Mouse (Mus musculus) liver, embryonic 14.5 days (tissue): ENCODE results near the gene Nprl3. TPM values are rescaled to one million over a fixed set of nuclear protein-coding genes. Genes with fewer than 3 reads are reported as not detected.
A peak's percentile ranks its signal among the peaks of the same experiment; 100 is the strongest.
"Not testable (repeated sequence)": the region's sequence is repeated elsewhere in the genome, so short reads cannot be mapped to it uniquely, and the experiment has no call there.

Experiments used
- ATAC-seq: fragments of 200-750 bp; cut with Nextera tagmentation; 2 replicates; pipeline ENCODE4 v1.8.0; 2017; ENCODE audit warnings: moderate number of reproducible peaks, mild to moderate bottlenecking, moderate library complexity; ENCODE audit not compliant: insufficient read depth
- DNase-seq, 3 experiments: peaks; one replicate each; pipeline ENCODE4 v3.0.0-alpha.2; 2012 to 2013; ENCODE audit warnings: low read depth in 3 of 3, low spot score in 3 of 3
- H3K27ac ChIP-seq: fragments of 300-500 bp; sonication (generic); 2 replicates; pipeline ENCODE4 v1.5.1; 2014; ENCODE audit warnings: moderate library complexity, mild to moderate bottlenecking, control low read depth, inconsistent platforms
- H3K27me3 ChIP-seq: fragments of 300-500 bp; sonication (generic); 2 replicates; pipeline ENCODE4 v1.6.1; 2014; ENCODE audit warnings: mild to moderate bottlenecking, low read length, moderate library complexity; ENCODE audit not compliant: control insufficient read depth, insufficient read depth
- H3K36me3 ChIP-seq: fragments of 300-500 bp; sonication (generic); replicated peaks from 2 replicates; pipeline ENCODE4 v1.6.1; 2014; ENCODE audit warnings: low read depth; ENCODE audit not compliant: control insufficient read depth, insufficient read depth
- H3K4me1 ChIP-seq, 2 experiments: fragments of 200-500 bp in 1 of 2; fragments of 300-500 bp in 1 of 2; sonication (generic) in 1 of 2; replicated peaks; 2 replicates each; pipeline ENCODE4 v1.6.1; 2012 to 2014; ENCODE audit warnings: antibody characterized with exemption in 1 of 2, inconsistent platforms in 1 of 2, low read length in 1 of 2; ENCODE audit not compliant: control insufficient read depth in 2 of 2, insufficient read depth in 2 of 2
- H3K4me2 ChIP-seq: fragments of 300-500 bp; sonication (generic); 2 replicates; pipeline ENCODE4 v1.6.1; 2014; ENCODE audit warnings: low read depth, mild to moderate bottlenecking, control low read depth, moderate library complexity
- H3K4me3 ChIP-seq, 2 experiments: fragments of 200-500 bp in 1 of 2; fragments of 300-500 bp in 1 of 2; sonication (generic) in 1 of 2; 2 replicates each; pipeline ENCODE4 v1.5.1; 2012 to 2014; ENCODE audit warnings: low read depth in 2 of 2, low read length in 2 of 2, mild to moderate bottlenecking in 2 of 2, control low read depth in 1 of 2, inconsistent platforms in 1 of 2, moderate library complexity in 1 of 2; ENCODE audit not compliant: insufficient read depth in 1 of 2
- H3K9ac ChIP-seq: fragments of 300-500 bp; sonication (generic); replicated peaks from 2 replicates; pipeline ENCODE4 v1.6.1; 2014; ENCODE audit warnings: mild to moderate bottlenecking, control low read depth, moderate library complexity
- H3K9me3 ChIP-seq: fragments of 300-500 bp; sonication (generic); 2 replicates; pipeline ENCODE4 v1.6.1; 2016; ENCODE audit warnings: low read length, mixed read lengths; ENCODE audit not compliant: control insufficient read depth
- CTCF ChIP-seq: IDR thresholded peaks from 2 replicates; pipeline ENCODE4 v1.5.1; 2016; ENCODE audit warnings: antibody characterized with exemption, low read depth, control low read depth
- EP300 ChIP-seq: IDR thresholded peaks from 2 replicates; pipeline ENCODE4 v1.6.1; 2016; ENCODE audit warnings: antibody characterized with exemption, low read depth
- WGBS: fragments of 180-500 bp; shearing (Covaris S2); extraction: QIAGEN DNeasy Blood & Tissue Kit; methylation state at CpG from one replicate; pipeline ENCODE4 v1.1.7; 2014; ENCODE audit not compliant: insufficient replicate concordance; 5-methylcytosine and 5-hydroxymethylcytosine counted together
- polyA plus RNA-seq, 2 experiments: library from polyadenylated mRNA; depleted of rRNA in 1 of 2; stranded (reverse) in 1 of 2; unstranded in 1 of 2; fragments of >200 nt; fragmentation: Nextera tagmentation in 1 of 2; extraction: Ambion mirVana in 1 of 2; gene quantifications; 2 replicates each; pipeline versions ENCODE4 v1.2.1 to v1.2.3; 2012 to 2014

Nprl3 gene
- polyA plus RNA-seq, 2 experiments, result 16.8 to 36.8 TPM

GRCm38 (mm10) chr11:32292819-32293218, 25.3 kb upstream of the Nprl3 start:
- not testable (repeated sequence) for ATAC-seq, H3K27me3 ChIP-seq, H3K9me3 ChIP-seq, DNase-seq
- H3K9ac ChIP-seq, result peak overlapping the region; percentile 85
- TF ChIP-seq EP300, result peak; percentile 26; the same call in 1 of the 2 replicates
- H3K4me1 ChIP-seq, result peaks cover 48 to 63% of the 10 kb centered on the region in 2 experiments
- peak overlapping the region; percentile 72 for H3K4me2 ChIP-seq
- WGBS, result 52% methylated on average over 4 of the region's 4 CpGs
- peaks cover 26% of the 10 kb centered on the region for H3K36me3 ChIP-seq
- peak overlapping the region; percentile 5 to 30; a peak in 1 of 4 replicates for H3K4me3 ChIP-seq
- peak overlapping the region; percentile 100 for H3K27ac ChIP-seq

DNA sequence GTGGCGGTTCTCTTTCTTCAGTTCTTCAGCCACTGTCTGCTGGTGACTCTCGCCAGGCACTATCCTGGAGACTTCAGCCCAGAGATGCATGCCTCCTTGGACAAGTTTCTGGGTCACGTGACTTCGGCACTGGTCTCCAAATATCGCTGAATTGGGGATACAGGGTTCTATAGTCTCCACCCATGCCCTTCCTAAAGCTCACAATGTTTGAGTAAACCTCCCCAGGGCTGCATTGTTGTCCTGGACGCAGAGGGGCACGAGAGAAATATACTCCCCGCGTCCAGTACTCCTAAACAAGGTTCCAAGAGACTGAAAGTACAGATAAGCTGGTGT, 20.0 kb upstream of the Nprl3 start:
- WGBS, result 46% methylated on average over 9 of the region's 9 CpGs
- ATAC-seq (no peak), DNase-seq (peak in 1 of 3 experiments; percentile 54)
- Histone ChIP-seq H3K9me3 (no peaks in the 10 kb centered on the region), H3K27ac (peak overlapping the region; percentile 100), H3K4me3 (peak overlapping the region; percentile 65 to 74), H3K4me2 (peak overlapping the region; percentile 72), H3K36me3 (peaks cover 20% of the 10 kb centered on the region), H3K27me3 (no peaks in the 10 kb centered on the region), H3K4me1 (peaks cover 29 to 43% of the 10 kb centered on the region in 2 experiments), H3K9ac (peak overlapping the region; percentile 95)
- no peak for TF ChIP-seq CTCF
- no peak for TF ChIP-seq EP300

GRCm38 (mm10) chr11:32286695-32287492, 19.4 kb upstream of the Nprl3 start, which contains the start of gene Hbq1b:
Gene Hbq1b (plus strand): TSS chr11:32286965.
- ATAC-seq, H3K27me3 ChIP-seq, H3K9me3 ChIP-seq: not testable (repeated sequence)
- H3K36me3 ChIP-seq, result peaks cover 20% of the 10 kb centered on the region
- peak in 2 of 3 experiments; percentile 59 to 65 for DNase-seq
- H3K9ac ChIP-seq, result peak within 1 kb of the TSS; percentile 95
- peak within 1 kb of the TSS; percentile 72 for H3K4me2 ChIP-seq
- H3K4me1 ChIP-seq, result peaks cover 29 to 44% of the 10 kb centered on the region in 2 experiments
- peak within 1 kb of the TSS; percentile 65 to 74 for H3K4me3 ChIP-seq
- TF ChIP-seq EP300, result peak; percentile 54; the same call in 1 of the 2 replicates
- peak; percentile 95 for TF ChIP-seq CTCF
- peak within 1 kb of the TSS; percentile 100 for H3K27ac ChIP-seq
- WGBS, result 14% methylated on average over 30 of the region's 33 CpGs

- DNase-seq, H3K9me3 ChIP-seq, H3K27me3 ChIP-seq: not testable (repeated sequence)
- peak; percentile 2 for ATAC-seq
- H3K36me3 ChIP-seq, result peaks cover 14% of the 10 kb centered on the region
- H3K4me2 ChIP-seq, result peak overlapping the region; percentile 72
- peak overlapping the region; percentile 95 for H3K9ac ChIP-seq
- peaks cover 29 to 46% of the 10 kb centered on the region in 2 experiments for H3K4me1 ChIP-seq
- peak overlapping the region; percentile 65 to 74; a peak in 3 of 4 replicates for H3K4me3 ChIP-seq
- peak overlapping the region; percentile 100 for H3K27ac ChIP-seq
Measured at GRCm38 (mm10) chr11:32285887-32286286, 18.4 kb upstream of the Nprl3 start.

GRCm38 (mm10) chr11:32285031-32285775, 17.7 kb upstream of the Nprl3 start:
- no peaks in the 10 kb centered on the region for H3K9me3 ChIP-seq
- H3K27ac ChIP-seq, result peak overlapping the region; percentile 95
- TF ChIP-seq CTCF, result no peak
- TF ChIP-seq EP300, result peak; percentile 66
- ATAC-seq, result peak; percentile 66
- H3K36me3 ChIP-seq, result peaks cover 13% of the 10 kb centered on the region
- H3K4me3 ChIP-seq, result peak overlapping the region; percentile 38 to 55
- peak; percentile 84 to 90 (median 89) for DNase-seq
- H3K27me3 ChIP-seq, result no peaks in the 10 kb centered on the region
- peak overlapping the region; percentile 81 for H3K9ac ChIP-seq
- H3K4me1 ChIP-seq, result peaks cover 34 to 51% of the 10 kb centered on the region in 2 experiments
- H3K4me2 ChIP-seq, result peak overlapping the region; percentile 47
- WGBS, result 27% methylated on average over 7 of the region's 7 CpGs
